ENCODE assay signal across 8 mouse cellular contexts in the genomic region with DNA sequence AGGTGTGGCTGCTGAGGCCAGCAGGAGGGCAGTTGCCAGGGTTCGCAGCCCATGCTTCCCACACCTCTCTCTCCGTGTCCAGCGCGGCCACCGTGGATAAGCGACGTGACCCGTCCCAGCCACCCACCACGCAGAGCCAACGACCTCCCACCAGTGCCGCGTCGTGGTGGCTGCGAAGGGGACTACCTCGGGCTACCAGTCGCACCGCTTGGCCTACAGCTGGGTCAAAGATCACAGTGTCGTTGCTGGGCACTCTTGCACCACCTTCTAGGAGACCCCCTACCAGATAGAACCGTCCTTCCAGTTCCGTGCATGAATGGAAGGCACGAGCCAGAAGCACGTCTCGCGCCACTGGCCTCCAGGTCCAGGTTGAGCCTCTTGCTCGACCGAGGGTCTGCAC. TPM values are rescaled to one million over a fixed set of nuclear protein-coding genes. Genes with fewer than 3 reads are reported as not detected.
A peak's percentile ranks its signal among the peaks of the same experiment; 100 is the strongest.
DNase-seq lines count a peak whose midpoint lies in the region; ATAC-seq and TF ChIP-seq lines count a peak whose summit lies in the region.

No protein-coding gene starts in this region.

- no peak overlapping the region for H3ac ChIP-seq in myocyte (ENCODE audit: control insufficient read depth, insufficient read length)

- no peak for TF ChIP-seq POLR2A in liver, adult 2 months (IDR thresholded peaks at IDR 0.05; ENCODE audit: extremely low read depth, insufficient read depth, low read length)
- peak; percentile 28 for TF ChIP-seq POLR2A in myocyte (IDR thresholded peaks at IDR 0.05; ENCODE audit: insufficient read length, low read depth)

- H3K4me1 ChIP-seq in liver, adult 2 months (ENCODE audit: control insufficient read depth, insufficient read depth, low read length): no peaks in the 10 kb centered on the region
- H3K4me1 ChIP-seq in limb, embryonic 10.5 days: peaks cover 22% of the 10 kb centered on the region

- peaks cover 17% of the 10 kb centered on the region; the same call in 1 of the 2 replicates for H3K36me3 ChIP-seq in liver, adult 2 months (ENCODE audit: control insufficient read depth, insufficient read depth, low read length)
- peaks cover 36% of the 10 kb centered on the region for H3K36me3 ChIP-seq in limb, embryonic 10.5 days
- H3K36me3 ChIP-seq in myocyte (ENCODE audit: control insufficient read depth, insufficient read depth): peaks cover 23% of the 10 kb centered on the region

- no peak for TF ChIP-seq CTCF in liver, adult 2 months (IDR thresholded peaks at IDR 0.05; ENCODE audit: low read depth, low read length)

- peak overlapping the region; percentile 16; the same call in 1 of the 2 replicates for H3K4me3 ChIP-seq in liver, adult 2 months (ENCODE audit: insufficient read depth, low read depth, low read length)
- peak overlapping the region; percentile 64 for H3K4me3 ChIP-seq in limb, embryonic 10.5 days
- no peak overlapping the region for H3K4me3 ChIP-seq in myocyte

- DNase-seq in cerebellum, adult 11 months: peak; percentile 48
- no peak for DNase-seq in cerebellum, adult 11-12 months
- no peak for DNase-seq in liver, adult 2 months (ENCODE audit: extremely low read depth, low read depth, low spot score)
- no peak for DNase-seq in liver
- no peak for DNase-seq in limb, embryonic 10.5 days (ENCODE audit: low spot score)

- no peak overlapping the region for H3K4me2 ChIP-seq in myocyte (ENCODE audit: low read depth)

- WGBS in liver, adult 2 months: 63% methylated on average over 26 of the region's 26 CpGs
- 4% methylated on average over 26 of the region's 26 CpGs for WGBS in limb, embryonic 10.5 days

- no peaks in the 10 kb centered on the region for H3K27me3 ChIP-seq in liver, adult 2 months (ENCODE audit: control insufficient read depth, insufficient read depth, low read length)
- H3K27me3 ChIP-seq in limb, embryonic 10.5 days (ENCODE audit: low read depth, poor library complexity, severe bottlenecking): no peaks in the 10 kb centered on the region
- H3K27me3 ChIP-seq in myocyte (ENCODE audit: control insufficient read depth, insufficient read depth, insufficient read length): no peaks in the 10 kb centered on the region

- H3K79me2 ChIP-seq in liver, adult 2 months (ENCODE audit: control insufficient read depth, insufficient read depth, low read length): no peaks in the 10 kb centered on the region
- H3K79me2 ChIP-seq in myocyte (ENCODE audit: control insufficient read depth, insufficient read depth): peaks cover 4% of the 10 kb centered on the region

- no peak overlapping the region for H3K27ac ChIP-seq in liver, adult 2 months (replicated peaks; ENCODE audit: insufficient read depth, low read depth, low read length)
- H3K27ac ChIP-seq in limb, embryonic 10.5 days: peak overlapping the region; percentile 84

- H3K9me3 ChIP-seq in limb, embryonic 10.5 days (replicated peaks): no peaks in the 10 kb centered on the region

- H3K9ac ChIP-seq in liver, adult 2 months (ENCODE audit: low read depth, low read length): no peak overlapping the region

- ATAC-seq in erythroid progenitor cell, adult 5-6 weeks (replicated peaks; ENCODE audit: low FRiP score, poor library complexity, severe bottlenecking): peak; percentile 1; the same call in 1 of the 2 replicates
- ATAC-seq in inflammation-experienced regulatory T-cells, adult 6 months: no peak

TF ChIP-seq in myocyte, 11 proteins besides CTCF, POLR2A, EP300 and RAD21:
- TF ChIP-seq E2F4 (IDR thresholded peaks at IDR 0.05; ENCODE audit: insufficient read depth) (no peak), POLR2AphosphoS2 (IDR thresholded peaks at IDR 0.05; ENCODE audit: insufficient read length, low read depth) (peak; percentile 4)

RNA-seq across cellular contexts. Expression of a gene that starts 0.3 kb away (rescaled TPM):
- total RNA-seq in liver, adult 2 months (2014; rRNA removed): not detected in 2 replicates
- 0.05 TPM in 1 of 2 replicates, not detected in the other for polyA plus RNA-seq in liver, adult 2 months (2012; rRNA removed)
- total RNA-seq in erythroid progenitor cell, adult 5-6 weeks (2015; ENCODE audit: low replicate concordance): not detected in 2 replicates
- total RNA-seq in erythroid progenitor cell, adult 5-6 weeks (2017; ENCODE audit: low replicate concordance): 3.3 TPM in 1 of 2 replicates, not detected in the other
- 1.6 and 2.4 TPM in 2 replicates for polyA plus RNA-seq in limb, embryonic 10.5 days (2016; fragmentation: Nextera tagmentation; extraction: Ambion mirVana)
- not detected for polyA plus RNA-seq in myocyte (2012; fragmentation: generic; extraction: Trizol)
- polyA plus RNA-seq in inflammation-experienced regulatory T-cells, adult 6 months (2017; shearing (Covaris generic)): 1 to 10 TPM in 1 of 3 experiments, under 1 TPM in 1, not detected in 1; 0.54 to 1.4 TPM

RNA-seq across cellular contexts. Expression of a gene that starts 9.6 kb away (rescaled TPM):
- total RNA-seq in liver, adult 2 months (2014; rRNA removed): 0.09 and 0.20 TPM in 2 replicates
- polyA plus RNA-seq in liver, adult 2 months (2012; rRNA removed): 0.09 and 0.16 TPM in 2 replicates
- not detected in 2 replicates for total RNA-seq in erythroid progenitor cell, adult 5-6 weeks (2015; ENCODE audit: low replicate concordance)
- total RNA-seq in erythroid progenitor cell, adult 5-6 weeks (2017; ENCODE audit: low replicate concordance): 0.51 and 0.53 TPM in 2 replicates
- 3.4 and 4.8 TPM in 2 replicates for polyA plus RNA-seq in limb, embryonic 10.5 days (2016; fragmentation: Nextera tagmentation; extraction: Ambion mirVana)
- 0.08 TPM for polyA plus RNA-seq in myocyte (2012; fragmentation: generic; extraction: Trizol)
- under 1 TPM in 2 of 3 experiments, not detected in 1; 0.09 to 0.25 TPM for polyA plus RNA-seq in inflammation-experienced regulatory T-cells, adult 6 months (2017; shearing (Covaris generic))

RNA-seq across cellular contexts. Expression of a gene that starts 14.8 kb away (rescaled TPM):
- 21.6 and 26.6 TPM in 2 replicates for total RNA-seq in liver, adult 2 months (2014; rRNA removed)
- polyA plus RNA-seq in liver, adult 2 months (2012; rRNA removed): 13.1 and 15.2 TPM in 2 replicates
- total RNA-seq in erythroid progenitor cell, adult 5-6 weeks (2015; ENCODE audit: low replicate concordance): 10.1 and 22.0 TPM in 2 replicates
- total RNA-seq in erythroid progenitor cell, adult 5-6 weeks (2017; ENCODE audit: low replicate concordance): 9.0 and 10.1 TPM in 2 replicates
- polyA plus RNA-seq in limb, embryonic 10.5 days (2016; fragmentation: Nextera tagmentation; extraction: Ambion mirVana): 149 TPM in 2 replicates
- 111 TPM for polyA plus RNA-seq in myocyte (2012; fragmentation: generic; extraction: Trizol)
- polyA plus RNA-seq in inflammation-experienced regulatory T-cells, adult 6 months (2017; shearing (Covaris generic)): 10 to 100 TPM; 48.9 to 70.1 (median 58.1) TPM

RNA-seq across cellular contexts. Expression of a gene that starts 14.8 kb away (rescaled TPM):
- 128 and 132 TPM in 2 replicates for total RNA-seq in liver, adult 2 months (2014; rRNA removed)
- 120 and 139 TPM in 2 replicates for polyA plus RNA-seq in liver, adult 2 months (2012; rRNA removed)
- total RNA-seq in erythroid progenitor cell, adult 5-6 weeks (2015; ENCODE audit: low replicate concordance): 6.7 and 10.8 TPM in 2 replicates
- total RNA-seq in erythroid progenitor cell, adult 5-6 weeks (2017; ENCODE audit: low replicate concordance): 11.6 and 24.5 TPM in 2 replicates
- polyA plus RNA-seq in limb, embryonic 10.5 days (2016; fragmentation: Nextera tagmentation; extraction: Ambion mirVana): 32.8 and 36.3 TPM in 2 replicates
- polyA plus RNA-seq in myocyte (2012; fragmentation: generic; extraction: Trizol): 31.8 TPM
- 10 to 100 TPM; 24.6 to 32.9 (median 30.1) TPM for polyA plus RNA-seq in inflammation-experienced regulatory T-cells, adult 6 months (2017; shearing (Covaris generic))

RNA-seq across cellular contexts. Expression of a gene that starts 28.5 kb away (rescaled TPM):
- total RNA-seq in liver, adult 2 months (2014; rRNA removed): 2.4 and 2.8 TPM in 2 replicates
- 1.3 and 2.0 TPM in 2 replicates for polyA plus RNA-seq in liver, adult 2 months (2012; rRNA removed)
- 11.7 and 15.9 TPM in 2 replicates for total RNA-seq in erythroid progenitor cell, adult 5-6 weeks (2015; ENCODE audit: low replicate concordance)
- total RNA-seq in erythroid progenitor cell, adult 5-6 weeks (2017; ENCODE audit: low replicate concordance): 16.7 and 22.9 TPM in 2 replicates
- 0.56 and 0.69 TPM in 2 replicates for polyA plus RNA-seq in limb, embryonic 10.5 days (2016; fragmentation: Nextera tagmentation; extraction: Ambion mirVana)
- 0.02 TPM for polyA plus RNA-seq in myocyte (2012; fragmentation: generic; extraction: Trizol)
- 10 to 100 TPM; 73.5 to 84.6 (median 78.0) TPM for polyA plus RNA-seq in inflammation-experienced regulatory T-cells, adult 6 months (2017; shearing (Covaris generic))
